Mouse (Mus musculus) spleen, postnatal 10 days (tissue): Measurements from ENCODE around the gene Tom1l2.

Experiments used
- DNase-seq, 2 experiments: peaks; one replicate each; pipeline ENCODE4 v3.0.0; 2021 to 2022; ENCODE audit warnings: low spot score in 2 of 2

Gene Tom1l2

GRCm38 (mm10) chr11:60305611-60306010 is 47.1 kb downstream of the Tom1l2 start:
- DNase-seq: no peak

- DNase-seq: no peak
Observed at GRCm38 (mm10) chr11:60303497-60303896, 49.2 kb downstream of the Tom1l2 start.

- no peak for DNase-seq
Observed at GRCm38 (mm10) chr11:60302354-60303083, 50.2 kb downstream of the Tom1l2 start.

- no peak for DNase-seq
Observed at GRCm38 (mm10) chr11:60301588-60302208, 51.0 kb downstream of the Tom1l2 start.

DNA sequence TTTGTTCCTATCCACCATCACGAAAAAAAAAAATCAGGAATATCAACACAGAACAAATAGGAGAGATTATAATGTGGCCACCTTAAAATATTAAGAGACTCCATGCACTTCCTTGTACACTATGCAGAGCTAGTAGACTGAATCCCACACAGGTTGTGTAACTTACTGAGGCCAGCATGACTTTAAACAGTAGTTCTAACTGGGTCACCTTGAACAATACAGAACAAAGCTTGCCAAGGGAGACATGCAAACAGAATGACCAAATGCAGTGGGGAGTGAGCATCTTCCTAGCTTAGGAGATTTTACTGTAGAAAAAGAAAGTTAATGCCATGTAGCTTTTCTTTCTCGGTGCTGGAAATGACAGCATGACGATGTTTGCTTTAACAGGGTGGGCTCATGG is 52.4 kb downstream of the Tom1l2 start:
- no peak for DNase-seq

GRCm38 (mm10) chr11:60297772-60298171 is 54.9 kb downstream of the Tom1l2 start:
- no peak for DNase-seq

DNA sequence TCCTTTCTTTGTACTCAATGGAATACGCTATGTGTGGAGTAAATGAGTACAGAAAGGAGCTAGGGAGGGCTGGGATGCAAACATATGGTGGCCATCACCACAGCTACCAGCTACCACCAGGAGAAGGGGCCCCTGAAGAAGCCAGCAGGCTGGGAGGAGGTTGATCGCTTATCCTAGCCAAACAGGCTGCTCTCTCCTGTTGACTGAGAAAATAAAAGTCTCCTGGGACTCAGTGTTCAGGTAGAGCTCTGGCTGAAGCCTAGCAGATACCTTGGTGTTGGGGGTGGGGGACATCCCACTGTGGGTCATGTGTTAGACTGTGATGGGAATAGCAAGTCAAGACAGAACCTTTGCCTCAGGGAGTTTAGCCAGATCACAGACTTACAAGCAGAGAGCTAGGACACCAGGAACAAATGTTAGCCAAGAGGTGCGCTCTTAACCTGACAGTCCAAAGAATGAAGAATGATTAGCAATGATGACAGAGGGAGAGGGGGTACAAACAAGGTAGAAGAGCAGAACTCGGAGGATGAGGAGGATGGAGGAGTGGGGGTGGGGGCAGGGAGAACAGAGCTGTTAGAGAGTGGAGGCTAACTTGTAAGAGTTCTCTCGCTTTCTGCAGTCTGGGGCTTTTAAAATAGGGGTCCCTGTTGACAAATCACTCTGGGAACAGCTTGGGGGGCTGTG is 57.9 kb downstream of the Tom1l2 start:
- peak in 1 of 2 experiments; percentile 37 for DNase-seq

DNA sequence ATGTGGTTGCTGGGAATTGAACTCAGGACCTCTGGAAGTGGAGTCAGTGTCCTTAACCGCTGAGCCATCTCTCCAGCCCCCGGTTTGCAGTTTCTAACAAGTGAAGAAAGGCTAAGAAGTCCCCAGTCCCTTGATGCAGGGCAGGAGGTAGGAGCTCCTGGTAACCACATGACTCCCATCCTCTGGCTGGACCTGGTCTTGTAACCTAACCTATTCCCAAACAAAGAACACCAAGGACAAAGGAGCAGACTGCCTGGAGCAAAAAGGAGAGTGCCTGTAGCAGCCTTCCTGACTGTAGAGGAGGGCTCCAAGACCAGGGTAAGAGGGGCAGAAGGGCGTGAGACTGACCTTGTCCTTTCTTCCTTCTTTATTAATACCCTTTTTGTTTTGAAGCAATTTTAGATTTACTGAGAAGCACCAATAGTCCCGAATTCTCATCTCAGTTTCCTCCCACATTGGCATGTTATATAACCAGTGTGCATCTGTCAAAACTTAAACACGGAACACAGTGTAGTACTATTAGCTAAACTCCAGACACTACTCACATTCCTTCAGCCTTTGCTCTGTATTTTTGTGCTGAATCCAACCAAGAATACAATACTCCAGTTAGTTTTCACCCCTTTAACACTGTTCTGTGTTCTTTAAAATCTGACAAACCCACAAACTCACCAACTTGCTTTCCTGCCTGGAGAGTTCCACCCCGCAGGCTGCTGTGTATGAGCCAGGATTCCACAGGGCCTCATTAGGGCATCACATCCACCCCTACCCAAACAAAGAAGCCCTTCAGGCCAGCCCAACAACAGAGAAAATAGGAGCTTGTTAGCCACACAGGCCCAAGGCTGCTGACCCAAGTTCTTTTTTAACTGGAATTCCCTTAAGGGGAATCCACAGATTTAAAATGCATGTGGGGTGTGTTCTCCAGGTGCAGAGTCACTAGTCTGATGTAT is 58.7 kb downstream of the Tom1l2 start:
- DNase-seq: no peak

GRCm38 (mm10) chr11:60292718-60293117 is 60.0 kb downstream of the Tom1l2 start:
- peak in 1 of 2 experiments; percentile 45 for DNase-seq

DNA sequence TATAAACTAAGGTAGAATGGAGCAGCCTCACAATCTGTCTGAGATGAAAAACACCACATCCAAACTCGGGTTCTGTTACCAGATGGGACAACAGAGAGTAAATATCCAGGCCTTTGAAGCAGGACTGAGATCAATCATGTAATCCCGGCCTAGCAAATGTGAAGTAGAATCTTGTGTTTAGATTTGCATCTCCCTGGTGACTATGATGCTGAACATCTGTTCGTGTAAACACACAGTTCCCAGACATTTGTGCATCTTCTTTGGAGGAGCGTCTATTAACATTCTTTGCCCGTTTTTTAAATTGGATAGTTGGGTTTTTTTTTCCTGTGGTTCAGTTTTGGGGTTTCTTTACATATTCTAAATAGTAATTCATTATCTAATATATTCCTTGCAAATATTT is 63.7 kb downstream of the Tom1l2 start:
- no peak for DNase-seq

DNA sequence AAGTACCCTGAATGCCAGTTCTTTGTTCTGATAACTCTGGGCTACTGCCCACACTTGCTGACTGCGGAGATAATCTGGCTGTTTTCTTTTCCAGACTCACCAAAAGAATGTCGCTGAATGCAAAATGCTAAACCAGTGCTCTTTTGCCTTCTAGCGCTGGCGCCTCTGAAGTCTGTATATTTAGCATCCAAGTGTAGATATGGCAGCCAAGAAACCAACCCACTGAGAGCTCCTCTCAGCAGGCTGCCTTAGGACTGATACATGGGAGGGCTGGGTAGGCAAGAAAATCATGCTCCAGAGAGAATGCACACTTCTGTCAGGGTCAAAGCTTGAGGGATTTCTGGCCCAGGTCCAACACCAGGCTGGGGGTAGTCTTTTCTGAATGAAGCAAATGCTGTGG is 66.4 kb downstream of the Tom1l2 start:
- no peak for DNase-seq

DNA sequence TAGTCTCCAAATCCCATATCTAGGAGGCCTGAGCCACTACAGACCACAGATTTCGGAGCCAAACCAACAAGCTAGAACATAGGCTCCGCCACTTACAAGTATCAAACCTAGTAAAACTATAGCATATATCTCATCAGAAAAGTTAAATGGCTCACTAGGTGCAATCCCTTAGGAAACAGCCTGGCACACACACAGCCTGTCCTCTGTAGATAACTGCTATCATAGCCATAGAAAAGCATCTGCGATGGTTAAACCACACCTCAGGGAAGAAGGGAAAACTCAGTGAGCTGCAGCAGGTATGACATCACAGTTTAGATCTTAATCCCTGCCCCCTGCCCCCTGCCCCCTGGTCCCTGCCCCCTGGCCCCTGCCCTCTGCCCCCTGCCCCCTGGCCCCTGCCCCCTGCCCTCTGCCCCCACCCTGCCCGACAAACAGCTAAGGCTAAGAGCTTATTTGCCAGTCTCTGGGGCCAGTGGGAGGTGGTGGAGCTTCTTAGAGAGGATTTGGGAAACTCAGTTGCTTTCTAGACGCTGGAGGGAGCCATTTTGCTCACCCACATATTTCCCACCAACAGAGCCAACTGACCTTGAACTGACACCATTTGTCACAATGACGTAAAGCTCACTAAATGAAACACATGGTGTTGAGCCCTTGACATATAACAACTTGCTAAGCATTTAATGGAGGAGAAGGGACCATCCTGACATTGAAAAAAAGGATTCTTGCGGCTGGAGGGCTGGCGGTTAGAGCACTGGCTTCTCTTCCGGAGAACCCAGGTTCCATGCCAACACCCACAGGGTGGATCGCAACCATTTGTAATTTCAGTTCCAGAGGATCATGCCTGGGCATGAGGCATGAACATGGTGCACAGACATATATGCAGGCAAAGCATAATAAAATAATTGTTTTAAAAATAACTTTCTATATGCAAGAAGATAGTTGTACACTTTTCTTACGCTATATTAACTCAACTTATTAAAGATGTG is 72.0 kb downstream of the Tom1l2 start:
- DNase-seq: no peak

- no peak for DNase-seq
Observed at GRCm38 (mm10) chr11:60279483-60279882, 73.2 kb downstream of the Tom1l2 start.

- DNase-seq: no peak
Observed at GRCm38 (mm10) chr11:60277771-60278170, 74.9 kb downstream of the Tom1l2 start.

- no peak for DNase-seq
Observed at GRCm38 (mm10) chr11:60277164-60277740, 75.5 kb downstream of the Tom1l2 start.

DNA sequence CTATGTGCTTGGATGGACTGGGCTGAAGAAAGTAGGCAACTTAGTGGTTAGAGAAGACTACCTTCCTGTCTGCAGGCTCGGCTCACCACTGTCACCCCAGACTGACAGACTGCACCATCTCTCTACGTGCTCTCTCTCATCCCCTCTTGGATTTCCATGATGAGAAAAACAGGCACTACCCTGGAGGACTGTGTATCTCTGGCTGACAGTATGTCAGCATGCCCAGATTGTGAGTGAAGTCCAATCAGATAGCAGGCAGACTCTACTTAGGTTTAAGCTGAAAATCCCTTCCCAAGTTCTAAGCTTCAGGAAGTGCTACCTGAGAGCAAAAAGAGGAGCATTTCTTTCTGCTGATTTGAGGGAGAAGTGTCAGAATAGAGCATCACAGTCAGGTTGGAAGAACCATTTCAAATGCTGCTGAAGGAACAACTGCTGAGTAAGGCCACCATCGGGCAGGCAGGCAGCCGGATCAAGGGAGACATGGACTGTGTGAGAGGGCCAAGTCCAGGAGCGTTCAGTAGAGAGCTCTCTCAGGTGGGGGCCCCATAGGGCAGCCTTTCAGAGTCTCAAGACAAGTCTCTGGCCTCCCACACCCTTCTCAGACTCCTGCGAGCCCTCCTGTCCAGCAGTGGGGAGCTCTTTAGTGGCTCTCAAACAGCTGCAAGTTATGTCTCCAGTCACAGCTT is 76.2 kb downstream of the Tom1l2 start:
- no peak for DNase-seq

DNA sequence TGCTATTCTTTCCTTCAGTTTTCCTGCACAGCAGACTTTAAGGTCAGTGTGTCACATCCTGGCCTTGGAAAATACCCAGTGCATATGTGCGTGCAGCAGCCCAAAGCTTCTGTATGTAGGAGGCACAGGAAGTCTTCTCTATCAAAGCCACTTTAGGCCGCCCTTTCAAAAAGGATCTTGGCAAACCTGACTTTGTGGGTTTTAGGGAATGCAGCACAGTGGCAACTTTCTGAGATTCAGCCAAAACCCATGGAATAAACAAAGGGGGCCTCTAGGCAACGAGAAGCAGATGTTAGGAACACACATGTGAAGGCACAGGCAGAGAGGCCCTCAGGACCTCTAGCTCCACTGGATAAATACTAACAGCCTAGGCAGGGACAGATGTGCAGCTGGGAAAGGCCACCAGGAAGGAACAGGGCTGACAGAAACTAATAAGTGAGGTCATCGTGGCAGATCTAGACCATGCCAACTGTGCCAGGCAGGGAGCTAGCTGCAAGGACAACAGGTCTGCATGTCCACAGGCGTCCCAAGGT is 79.4 kb downstream of the Tom1l2 start:
- DNase-seq: no peak

DNA sequence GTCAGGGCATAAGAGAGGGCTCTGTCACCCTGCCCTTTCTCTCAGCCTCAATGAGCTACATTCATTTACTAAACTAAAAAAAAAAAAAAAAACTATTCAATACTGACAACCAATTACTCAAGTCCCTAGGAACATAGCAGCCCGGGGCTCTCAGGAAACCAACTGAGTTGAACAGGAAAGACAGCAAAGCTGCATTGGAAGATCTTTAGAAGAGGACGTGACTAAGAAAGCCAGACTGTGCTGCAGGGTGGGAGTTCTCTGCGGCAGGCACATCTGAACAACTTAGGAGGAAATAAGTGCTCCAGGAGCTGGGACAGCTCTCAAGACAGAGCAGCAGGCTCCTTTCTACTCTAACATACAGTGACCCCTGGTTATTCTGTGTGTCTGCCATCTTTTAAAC is 84.1 kb downstream of the Tom1l2 start:
- DNase-seq: no peak

DNA sequence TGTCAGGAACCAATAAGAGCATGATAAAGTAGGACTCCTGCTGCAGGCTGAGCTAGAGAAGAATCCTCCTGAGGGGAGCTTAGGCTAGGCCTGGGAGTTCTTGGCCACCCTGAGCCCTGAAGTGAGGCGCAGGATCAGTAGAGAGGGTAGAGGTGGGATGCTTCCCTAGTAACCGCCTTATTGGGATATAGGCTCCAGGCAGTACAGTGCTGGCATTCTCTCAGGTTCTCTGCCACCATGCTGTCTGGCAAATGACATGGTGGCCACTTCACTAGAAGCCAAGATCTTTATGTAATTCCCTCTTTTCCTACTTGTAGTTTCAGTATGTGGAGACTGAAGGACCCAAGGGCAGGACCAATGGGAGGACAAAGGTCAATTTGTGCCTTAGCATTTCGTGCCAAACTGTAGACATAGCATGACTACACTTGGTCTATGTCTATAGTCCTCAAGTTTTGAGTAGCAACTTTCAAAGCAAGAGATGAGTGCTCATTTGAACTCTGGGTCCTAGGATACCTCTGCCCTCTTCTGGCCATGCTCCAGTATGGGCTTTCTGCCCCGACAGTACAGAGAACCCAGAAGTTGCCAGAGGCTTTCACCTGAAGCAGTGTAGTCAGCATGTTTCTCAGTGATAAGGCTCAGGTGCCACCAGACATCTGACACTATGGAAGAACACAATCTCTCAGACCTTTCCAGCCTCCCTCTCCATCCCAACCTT is 87.3 kb downstream of the Tom1l2 start:
- no peak for DNase-seq
